Mouse (Mus musculus) ES-Bruce4 (cell line): ENCODE measurements around the gene Ndufb4.

Source experiments
- CTCF ChIP-seq: IDR thresholded peaks from one replicate; pipeline ENCODE4 v1.8.1; 2011; ENCODE audit warnings: low read depth, low read length
- POLR2A ChIP-seq: IDR thresholded peaks from one replicate; pipeline ENCODE4 v1.8.1; 2011; ENCODE audit warnings: low read length; ENCODE audit not compliant: insufficient read depth

GRCm38 (mm10) chr16:37690465-37690864, 36.2 kb upstream of the Ndufb4 start:
- TF ChIP-seq CTCF = no peak
- no peak for TF ChIP-seq POLR2A
